Mouse (Mus musculus): ENCODE data around the gene Mpp6. TPM values are rescaled to one million over a fixed set of nuclear protein-coding genes. Genes with fewer than 3 reads are reported as not detected.

The Mpp6 gene
- polyA plus RNA-seq, 2 experiments: 19.3 to 28.5 TPM

DNA sequence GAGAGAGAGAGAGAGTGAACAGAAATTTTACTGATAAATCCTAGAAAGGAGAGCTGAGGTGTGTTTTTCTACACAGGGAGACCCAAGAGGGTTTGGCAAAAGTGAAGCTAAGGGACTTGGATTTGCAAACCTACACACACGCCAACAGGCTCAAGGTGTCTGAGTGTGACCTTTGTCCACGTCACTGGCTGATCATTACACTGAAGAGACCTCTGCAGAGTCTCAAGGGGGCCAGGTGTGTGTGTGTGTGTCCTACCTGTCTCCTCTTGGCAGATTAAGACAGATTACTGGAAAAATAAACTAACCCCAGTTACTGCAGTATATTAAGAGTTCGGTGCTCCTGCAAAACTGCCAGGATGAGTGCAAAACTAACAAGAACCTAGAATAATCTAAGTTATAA lies 27.6 kb downstream of the Mpp6 start:
- no peak overlapping the region for H3K4me2 ChIP-seq (ENCODE audit: low read depth)
- H3K4me3 ChIP-seq (ENCODE audit: insufficient read depth in 1 of 2, low read depth in 2 of 2, low read length in 2 of 2): no peak overlapping the region
- no peaks in the 10 kb centered on the region for H3K9me3 ChIP-seq (ENCODE audit: control insufficient read depth, low read length)
- no peaks in the 10 kb centered on the region for H3K36me3 ChIP-seq (replicated peaks; ENCODE audit: control insufficient read depth, insufficient read depth, low read depth)
- no peaks in the 10 kb centered on the region for H3K27me3 ChIP-seq (ENCODE audit: control insufficient read depth, insufficient read depth, low read length)
- H3K27ac ChIP-seq: no peak overlapping the region
- no peak for DNase-seq (ENCODE audit: low read depth in 3 of 3, low spot score in 3 of 3)
- no peaks in the 10 kb centered on the region for H3K4me1 ChIP-seq (replicated peaks; ENCODE audit: control insufficient read depth in 2 of 2, insufficient read depth in 2 of 2, low read length in 1 of 2)
- ATAC-seq (ENCODE audit: insufficient read depth): no peak
- 64% methylated on average over 3 of the region's 3 CpGs for WGBS (ENCODE audit: insufficient replicate concordance)
- TF ChIP-seq CTCF (IDR thresholded peaks at IDR 0.05; ENCODE audit: low read depth) (no peak), EP300 (IDR thresholded peaks at IDR 0.05; ENCODE audit: low read depth) (no peak)
- H3K9ac ChIP-seq (replicated peaks): no peak overlapping the region

DNA sequence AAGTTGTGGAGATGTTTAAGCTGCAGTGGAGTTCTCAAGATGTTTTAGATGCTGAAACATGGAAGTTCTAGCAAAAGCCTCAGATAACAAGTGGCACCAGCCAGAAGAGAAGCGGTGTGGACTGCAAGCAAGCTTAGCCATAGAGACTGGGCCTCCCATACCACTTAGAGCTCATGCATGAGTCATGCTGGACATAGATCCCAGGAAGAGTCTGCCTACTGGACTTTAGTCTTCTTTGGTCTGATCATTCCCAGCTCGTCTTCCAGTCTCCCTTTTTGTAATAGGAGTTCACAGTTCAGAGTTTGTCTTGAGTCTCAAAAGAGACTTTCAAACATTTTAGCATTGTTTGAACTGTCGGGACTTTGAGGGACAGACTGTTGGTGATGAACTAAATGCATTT lies 29.5 kb downstream of the Mpp6 start:
- no peak overlapping the region for H3K4me3 ChIP-seq (ENCODE audit: insufficient read depth in 1 of 2, low read depth in 2 of 2, low read length in 2 of 2)
- H3K4me1 ChIP-seq (replicated peaks; ENCODE audit: control insufficient read depth in 2 of 2, insufficient read depth in 2 of 2, low read length in 1 of 2): no peaks in the 10 kb centered on the region
- H3K36me3 ChIP-seq (replicated peaks; ENCODE audit: control insufficient read depth, insufficient read depth, low read depth): no peaks in the 10 kb centered on the region
- no peak overlapping the region for H3K4me2 ChIP-seq (ENCODE audit: low read depth)
- no peak for DNase-seq (ENCODE audit: low read depth in 3 of 3, low spot score in 3 of 3)
- WGBS (ENCODE audit: insufficient replicate concordance): 67% methylated on average over 3 of the region's 3 CpGs
- no peaks in the 10 kb centered on the region for H3K27me3 ChIP-seq (ENCODE audit: control insufficient read depth, insufficient read depth, low read length)
- H3K27ac ChIP-seq: no peak overlapping the region
- no peak for ATAC-seq (ENCODE audit: insufficient read depth)
- no peak overlapping the region for H3K9ac ChIP-seq (replicated peaks)
- no peak for TF ChIP-seq EP300 (IDR thresholded peaks at IDR 0.05; ENCODE audit: low read depth)
- TF ChIP-seq CTCF (IDR thresholded peaks at IDR 0.05; ENCODE audit: low read depth): no peak
- H3K9me3 ChIP-seq (ENCODE audit: control insufficient read depth, low read length): no peaks in the 10 kb centered on the region

DNA sequence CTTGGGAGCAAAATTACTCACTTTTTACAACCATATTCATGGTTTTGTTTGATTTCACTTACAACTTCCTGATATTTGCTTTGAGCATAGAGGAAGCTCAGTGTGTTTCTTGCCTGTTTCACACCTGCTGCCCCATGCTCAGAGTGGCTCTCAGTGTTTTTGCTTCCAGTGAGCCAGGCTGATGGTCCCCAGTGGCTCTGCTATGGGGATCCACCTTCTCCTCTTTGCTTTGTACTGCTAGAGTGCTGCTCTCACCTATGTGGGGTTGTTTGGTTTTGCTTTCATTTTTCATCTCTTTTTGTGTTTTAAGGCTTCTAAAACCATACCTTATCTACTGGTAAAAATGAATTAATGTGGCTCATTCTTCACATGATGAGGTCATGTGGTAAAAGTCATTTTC lies 36.1 kb downstream of the Mpp6 start:
- Histone ChIP-seq H3K9me3 (ENCODE audit: control insufficient read depth, low read length) (no peaks in the 10 kb centered on the region), H3K27me3 (ENCODE audit: control insufficient read depth, insufficient read depth, low read length) (no peaks in the 10 kb centered on the region), H3K9ac (replicated peaks) (no peak overlapping the region), H3K4me2 (ENCODE audit: low read depth) (no peak overlapping the region), H3K27ac (no peak overlapping the region), H3K4me3 (ENCODE audit: insufficient read depth in 1 of 2, low read depth in 2 of 2, low read length in 2 of 2) (no peak overlapping the region), H3K4me1 (replicated peaks; ENCODE audit: control insufficient read depth in 2 of 2, insufficient read depth in 2 of 2, low read length in 1 of 2) (no peaks in the 10 kb centered on the region), H3K36me3 (replicated peaks; ENCODE audit: control insufficient read depth, insufficient read depth, low read depth) (no peaks in the 10 kb centered on the region; the same call in 1 of the 2 replicates)
- DNase-seq (ENCODE audit: low read depth in 3 of 3, low spot score in 3 of 3) (no peak), ATAC-seq (ENCODE audit: insufficient read depth) (no peak)
- TF ChIP-seq EP300 (IDR thresholded peaks at IDR 0.05; ENCODE audit: low read depth) (no peak), CTCF (IDR thresholded peaks at IDR 0.05; ENCODE audit: low read depth) (no peak)

GRCm38 (mm10) chr6:50149378-50149777 lies 39.3 kb downstream of the Mpp6 start:
- Histone ChIP-seq H3K4me1 (replicated peaks; ENCODE audit: control insufficient read depth in 2 of 2, insufficient read depth in 2 of 2, low read length in 1 of 2) (no peaks in the 10 kb centered on the region), H3K27me3 (ENCODE audit: control insufficient read depth, insufficient read depth, low read length) (no peaks in the 10 kb centered on the region), H3K27ac (no peak overlapping the region), H3K4me3 (ENCODE audit: insufficient read depth in 1 of 2, low read depth in 2 of 2, low read length in 2 of 2) (no peak overlapping the region), H3K4me2 (ENCODE audit: low read depth) (no peak overlapping the region), H3K9ac (replicated peaks) (no peak overlapping the region), H3K9me3 (ENCODE audit: control insufficient read depth, low read length) (no peaks in the 10 kb centered on the region), H3K36me3 (replicated peaks; ENCODE audit: control insufficient read depth, insufficient read depth, low read depth) (no peaks in the 10 kb centered on the region; the same call in 1 of the 2 replicates)
- DNase-seq (ENCODE audit: low read depth in 3 of 3, low spot score in 3 of 3) (no peak), ATAC-seq (ENCODE audit: insufficient read depth) (no peak)
- no peak for TF ChIP-seq EP300 (IDR thresholded peaks at IDR 0.05; ENCODE audit: low read depth)
- no peak for TF ChIP-seq CTCF (IDR thresholded peaks at IDR 0.05; ENCODE audit: low read depth)
- 69% methylated on average over 4 of the region's 4 CpGs for WGBS (ENCODE audit: insufficient replicate concordance)

DNA sequence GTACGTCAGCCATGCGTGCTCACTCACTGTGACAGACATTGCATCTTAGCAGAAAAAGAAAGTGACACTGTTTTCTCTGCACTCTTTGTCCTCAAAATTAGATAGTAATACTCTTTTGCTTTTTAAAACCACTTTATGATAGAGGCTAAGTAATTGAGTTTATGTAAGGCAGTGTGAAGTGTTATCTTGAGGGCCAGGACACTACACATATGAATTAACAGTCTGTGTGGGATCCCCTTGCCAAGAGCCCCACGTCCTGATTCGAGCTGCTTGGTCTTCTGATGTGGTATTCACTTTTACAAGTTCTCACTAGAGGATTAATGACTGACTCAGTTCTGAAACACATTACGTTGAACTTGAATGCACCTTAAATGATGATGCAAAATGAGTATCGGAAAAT lies 49.8 kb downstream of the Mpp6 start:
- Histone ChIP-seq H3K27me3 (ENCODE audit: control insufficient read depth, insufficient read depth, low read length) (no peaks in the 10 kb centered on the region), H3K27ac (no peak overlapping the region), H3K4me3 (ENCODE audit: insufficient read depth in 1 of 2, low read depth in 2 of 2, low read length in 2 of 2) (no peak overlapping the region), H3K4me2 (ENCODE audit: low read depth) (no peak overlapping the region), H3K4me1 (replicated peaks; ENCODE audit: control insufficient read depth in 2 of 2, insufficient read depth in 2 of 2, low read length in 1 of 2) (no peaks in the 10 kb centered on the region), H3K36me3 (replicated peaks; ENCODE audit: control insufficient read depth, insufficient read depth, low read depth) (no peaks in the 10 kb centered on the region), H3K9ac (replicated peaks) (no peak overlapping the region), H3K9me3 (ENCODE audit: control insufficient read depth, low read length) (no peaks in the 10 kb centered on the region)
- 78% methylated on average over 6 of the region's 6 CpGs for WGBS (ENCODE audit: insufficient replicate concordance)
- ATAC-seq (ENCODE audit: insufficient read depth): no peak
- no peak for DNase-seq (ENCODE audit: low read depth in 3 of 3, low spot score in 3 of 3)
- TF ChIP-seq CTCF (IDR thresholded peaks at IDR 0.05; ENCODE audit: low read depth): no peak
- TF ChIP-seq EP300 (IDR thresholded peaks at IDR 0.05; ENCODE audit: low read depth): no peak
